Mouse (Mus musculus) ES-E14 (cell line): ENCODE results near the gene Snrpd2. TPM values are rescaled to one million over a fixed set of nuclear protein-coding genes. Genes with fewer than 3 reads are reported as not detected.

Experiments
- DNase-seq: peaks from one replicate; pipeline ENCODE4 v3.0.0-alpha.2; 2013; ENCODE audit warnings: low read depth, low spot score
- H3K27ac ChIP-seq: 2 replicates; pipeline ENCODE4 v1.5.1; 2012; ENCODE audit warnings: low read depth, mild to moderate bottlenecking, low read length, moderate library complexity, mixed read lengths; ENCODE audit not compliant: poor library complexity, insufficient read depth, severe bottlenecking
- H3K36me3 ChIP-seq: 2 replicates; pipeline ENCODE4 v1.6.1; 2012; ENCODE audit warnings: mild to moderate bottlenecking, low read length, moderate library complexity, mixed read lengths; ENCODE audit not compliant: control insufficient read depth, poor library complexity, insufficient read depth, severe bottlenecking
- H3K4me1 ChIP-seq, 2 experiments: fragments of 150-350 bp in 1 of 2; sonication (generic) in 1 of 2; 2 replicates each; pipeline ENCODE4 v1.6.1; 2012; ENCODE audit warnings: low read length in 2 of 2, mild to moderate bottlenecking in 1 of 2, mixed read lengths in 1 of 2; ENCODE audit not compliant: control insufficient read depth in 2 of 2, insufficient read depth in 2 of 2, poor library complexity in 1 of 2
- H3K4me3 ChIP-seq, 2 experiments: fragments of 150-350 bp in 1 of 2; sonication (generic) in 1 of 2; 2 replicates each; pipeline ENCODE4 v1.5.1; 2012; ENCODE audit warnings: low read length in 2 of 2, low read depth in 1 of 2, mild to moderate bottlenecking in 1 of 2, mixed read lengths in 1 of 2; ENCODE audit not compliant: insufficient read depth in 1 of 2, poor library complexity in 1 of 2, severe bottlenecking in 1 of 2
- H3K9ac ChIP-seq: 2 replicates; pipeline ENCODE4 v1.6.1; 2012; ENCODE audit warnings: low read depth, mild to moderate bottlenecking, low read length, mixed read lengths; ENCODE audit not compliant: poor library complexity, insufficient read depth, severe bottlenecking
- H3K9me3 ChIP-seq: fragments of 150-350 bp; sonication (generic); 2 replicates; pipeline ENCODE4 v1.6.1; 2012; ENCODE audit warnings: low read depth, mild to moderate bottlenecking, low read length; ENCODE audit not compliant: control insufficient read depth, insufficient read depth
- CHD2 ChIP-seq: IDR thresholded peaks from 2 replicates; pipeline ENCODE4 v1.6.1; 2014; ENCODE audit warnings: mild to moderate bottlenecking, low read depth, low read length, inconsistent platforms
- HCFC1 ChIP-seq: IDR thresholded peaks from 2 replicates; pipeline ENCODE4 v1.6.1; 2012; ENCODE audit warnings: low read length, inconsistent platforms, borderline replicate concordance; ENCODE audit not compliant: insufficient read depth
- MAFK ChIP-seq: IDR thresholded peaks from 2 replicates; pipeline ENCODE4 v1.6.1; 2014; ENCODE audit warnings: mild to moderate bottlenecking, low read depth, low read length, inconsistent platforms; ENCODE audit not compliant: insufficient read depth
- ZC3H11A ChIP-seq: IDR thresholded peaks from 2 replicates; pipeline ENCODE4 v1.6.1; 2012; ENCODE audit warnings: low read depth, mild to moderate bottlenecking, inconsistent platforms, low read length, borderline replicate concordance
- ZNF384 ChIP-seq: IDR thresholded peaks from 2 replicates; pipeline ENCODE4 v1.6.1; 2012; ENCODE audit warnings: low read depth, low read length, inconsistent platforms
- in situ Hi-C, 2 experiments: fragments of 600-800 bp; cut with MboI; formaldehyde crosslinking; loops; one replicate each; pipeline ENCODE4 v1.15.1; 2025; ENCODE audit warnings: low sequenced_read_pairs in 2 of 2, inconsistent platforms in 1 of 2; ENCODE audit not compliant: unreplicated experiment in 2 of 2
- total RNA-seq: library from RNA; depleted of rRNA; stranded (reverse); fragments of 300-350 nt; gene quantifications from 2 replicates; pipeline ENCODE4 v1.2.3, GENCODE M21; 2012

Gene Snrpd2
- total RNA-seq, 1 experiment = 355 TPM

DNA sequence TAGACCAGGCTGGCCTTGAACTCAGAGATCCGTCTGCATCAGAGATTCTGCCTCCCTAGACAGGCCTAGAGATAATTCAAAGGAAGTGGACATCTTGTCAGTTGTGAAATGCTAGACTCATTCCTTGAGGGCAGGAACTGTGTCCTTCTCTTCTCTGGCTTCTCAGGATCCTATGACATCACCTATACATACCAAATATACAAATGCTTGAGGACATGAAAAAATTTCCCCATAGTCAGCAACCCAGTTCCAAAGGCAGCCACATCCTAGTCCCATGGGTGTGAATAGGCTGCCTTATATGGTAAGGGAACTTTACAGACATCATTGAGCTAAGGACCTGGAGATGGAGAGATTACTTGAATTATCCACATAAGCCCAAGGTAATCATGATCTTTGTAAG lies 40.0 kb upstream of the Snrpd2 start:
- Histone ChIP-seq H3K9ac (no peak overlapping the region), H3K9me3 (no peaks in the 10 kb centered on the region), H3K4me1 (no peaks in the 10 kb centered on the region), H3K4me3 (no peak overlapping the region), H3K27ac (no peak overlapping the region), H3K36me3 (no peaks in the 10 kb centered on the region)
- in situ Hi-C loops = no loop called here
- TF ChIP-seq ZNF384 (no peak), HCFC1 (no peak), CHD2 (no peak), ZC3H11A (no peak), MAFK (no peak)
- DNase-seq = no peak

GRCm38 (mm10) chr7:19118028-19118771 lies 31.3 kb upstream of the Snrpd2 start, which contains the start of gene Gm4969:
Gm4969 (minus strand) TSS chr7:19118368.
- no peak within 1 kb of the TSS for H3K27ac ChIP-seq
- no peaks in the 10 kb centered on the region for H3K36me3 ChIP-seq
- H3K4me1 ChIP-seq = peaks cover 0 to 4% of the 10 kb centered on the region in 2 experiments; a peak in 2 of 4 replicates
- in situ Hi-C loops = no loop called here
- no peak within 1 kb of the TSS for H3K4me3 ChIP-seq
- H3K9me3 ChIP-seq = no peaks in the 10 kb centered on the region
- peak; percentile 56; the same call in 1 of the 2 replicates for TF ChIP-seq HCFC1
- TF ChIP-seq ZC3H11A = no peak; the same call in 1 of the 2 replicates
- TF ChIP-seq ZNF384 = no peak
- no peak for TF ChIP-seq CHD2
- TF ChIP-seq MAFK = peak; percentile 32; the same call in 1 of the 2 replicates
- no peak within 1 kb of the TSS for H3K9ac ChIP-seq
- DNase-seq = peak; percentile 97

GRCm38 (mm10) chr7:19119083-19119482 lies 30.4 kb upstream of the Snrpd2 start:
- H3K4me1 ChIP-seq = peaks cover 0 to 4% of the 10 kb centered on the region in 2 experiments; a peak in 2 of 4 replicates
- TF ChIP-seq ZC3H11A (no peak), CHD2 (no peak), MAFK (no peak), HCFC1 (no peak), ZNF384 (no peak)
- H3K9ac ChIP-seq = no peak overlapping the region
- H3K27ac ChIP-seq = no peak overlapping the region
- no peaks in the 10 kb centered on the region for H3K9me3 ChIP-seq
- H3K36me3 ChIP-seq = no peaks in the 10 kb centered on the region
- no peak overlapping the region for H3K4me3 ChIP-seq
- in situ Hi-C loops = no loop called here
- DNase-seq = no peak

DNA sequence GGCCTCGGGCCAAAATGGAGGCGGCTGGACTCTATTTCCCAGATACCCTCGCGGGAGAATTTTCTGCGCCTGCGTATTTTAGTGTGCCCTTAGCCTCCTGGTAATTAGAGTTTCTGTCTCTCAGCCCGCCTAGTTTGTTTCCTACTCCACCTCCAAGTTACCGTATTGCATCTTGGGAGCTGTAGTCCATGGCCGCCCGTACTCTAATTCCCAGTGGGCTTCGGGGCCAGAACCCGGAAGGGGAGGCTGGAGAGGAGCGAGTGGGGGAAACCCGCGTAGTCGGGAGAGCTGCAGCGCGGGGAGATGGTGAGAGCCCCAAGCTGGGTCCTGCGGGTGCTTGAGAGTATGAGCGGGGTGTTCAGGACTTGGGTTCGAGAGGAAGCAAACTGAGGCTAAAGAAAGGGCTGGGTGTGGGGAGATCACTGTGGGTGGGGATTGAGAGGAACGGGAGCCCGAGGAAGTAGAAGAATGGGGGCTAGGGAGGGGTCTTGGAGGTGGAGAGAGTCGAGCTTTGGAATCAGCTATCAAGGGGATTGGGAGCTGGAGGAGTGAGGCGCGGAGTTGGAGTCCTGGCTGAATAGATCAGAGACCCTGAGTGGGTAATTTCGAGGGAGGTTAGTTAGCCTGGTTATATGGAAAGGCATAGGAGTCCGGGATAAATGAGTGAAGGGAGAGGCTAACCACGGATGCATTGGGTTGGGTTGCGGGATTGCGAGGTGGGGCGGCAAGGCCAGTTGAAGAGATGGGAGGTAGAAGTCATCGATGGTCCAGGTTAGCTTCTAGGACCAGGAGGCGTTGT lies 29.7 kb upstream of the Snrpd2 start, which contains the start of gene Fbxo46:
Gene Fbxo46, plus strand, starts transcription at position 229 of the 799 bp plus-strand sequence.
- Histone ChIP-seq H3K4me1 (peaks cover 0 to 4% of the 10 kb centered on the region in 2 experiments; a peak in 2 of 4 replicates), H3K9ac (peak within 1 kb of the TSS; percentile 91), H3K4me3 (peak within 1 kb of the TSS; percentile 94 to 97), H3K27ac (no peak within 1 kb of the TSS), H3K36me3 (no peaks in the 10 kb centered on the region), H3K9me3 (no peaks in the 10 kb centered on the region)
- DNase-seq = peak; percentile 96
- TF ChIP-seq ZC3H11A = no peak
- 0 out of 2 replicates have a peak, but pooled peaks have one; percentile 20 for TF ChIP-seq CHD2
- no peak for TF ChIP-seq ZNF384
- no peak for TF ChIP-seq MAFK
- TF ChIP-seq HCFC1 = peak; percentile 96
- in situ Hi-C loops = no loop called here
